Mouse (Mus musculus) cortical plate, adult 2 months (tissue): ENCODE measurements around the gene Vcp. TPM values are rescaled to one million over a fixed set of nuclear protein-coding genes. Genes with fewer than 3 reads are reported as not detected.
"Not testable (repeated sequence)": the region's sequence is repeated elsewhere in the genome, so short reads cannot be mapped to it uniquely, and the experiment has no call there.

Experiments
- H3K27ac ChIP-seq: fragments of 200-500 bp; 2 replicates; pipeline ENCODE4 v1.5.1; 2012; ENCODE audit warnings: low read length, control low read depth, inconsistent platforms; ENCODE audit not compliant: insufficient read depth
- H3K4me1 ChIP-seq: fragments of 200-500 bp; 2 replicates; pipeline ENCODE4 v1.6.1; 2011; ENCODE audit warnings: low read length; ENCODE audit not compliant: control insufficient read depth, insufficient read depth
- H3K4me3 ChIP-seq: fragments of 200-500 bp; 2 replicates; pipeline ENCODE4 v1.5.1; 2011; ENCODE audit warnings: mild to moderate bottlenecking, low read length, control low read depth; ENCODE audit not compliant: insufficient read depth
- CTCF ChIP-seq: fragments of 200-500 bp; IDR thresholded peaks from 2 replicates; pipeline ENCODE4 v1.5.1; 2011; ENCODE audit warnings: mild to moderate bottlenecking, control low read depth, low read length; ENCODE audit not compliant: insufficient read depth; ENCODE audit errors: extremely low read depth
- POLR2A ChIP-seq: fragments of 200-500 bp; IDR thresholded peaks from 2 replicates; pipeline ENCODE4 v1.6.1; 2011; ENCODE audit warnings: mild to moderate bottlenecking, low read length, control low read depth; ENCODE audit not compliant: insufficient read depth; ENCODE audit errors: extremely low read depth
- polyA plus RNA-seq: library from polyadenylated mRNA; depleted of rRNA; stranded (reverse); fragments of >200 nt; gene quantifications from 2 replicates; pipeline ENCODE4 v1.2.3, GENCODE M21; 2012

Vcp gene
- polyA plus RNA-seq, 1 experiment = 176 TPM

- TF ChIP-seq CTCF = no peak
- no peak for TF ChIP-seq POLR2A
These were observed 11.8 kb upstream of the Vcp start for GRCm38 (mm10) chr4:43012091-43012490.

GRCm38 (mm10) chr4:43010161-43011038, 10.1 kb upstream of the Vcp start, which contains the start of gene Fancg:
Gene Fancg, minus strand, starts transcription at chr4:43010506.
- peaks cover 3% of the 10 kb centered on the region; the same call in 1 of the 2 replicates for H3K4me1 ChIP-seq
- H3K4me3 ChIP-seq = peak within 1 kb of the TSS; percentile 54
- H3K27ac ChIP-seq = no peak within 1 kb of the TSS
- no peak for TF ChIP-seq POLR2A
- TF ChIP-seq CTCF = no peak

More at GRCm38 (mm10) chr4:43012091-43012490, 11.8 kb upstream of the Vcp start:
- Histone ChIP-seq H3K27ac (no peak overlapping the region), H3K4me1 (peaks cover 3% of the 10 kb centered on the region; the same call in 1 of the 2 replicates), H3K4me3 (no peak overlapping the region)

- Histone ChIP-seq H3K4me3 (no peak overlapping the region), H3K27ac (no peak overlapping the region), H3K4me1 (peaks cover 3% of the 10 kb centered on the region; the same call in 1 of the 2 replicates)
- TF ChIP-seq POLR2A (no peak), CTCF (peak; percentile 29)
These were observed 5.5 kb upstream of the Vcp start for GRCm38 (mm10) chr4:43005765-43006164.

- TF ChIP-seq POLR2A (no peak), CTCF (no peak)
- Histone ChIP-seq H3K4me1 (peaks cover 3% of the 10 kb centered on the region; the same call in 1 of the 2 replicates), H3K4me3 (no peak overlapping the region), H3K27ac (0 out of 2 replicates have a peak overlapping the region, but pooled peaks have one; percentile 41)
These were observed 4.6 kb upstream of the Vcp start for GRCm38 (mm10) chr4:43004951-43005350.

GRCm38 (mm10) chr4:43002756-43003439, 2.6 kb upstream of the Vcp start:
- TF ChIP-seq CTCF (no peak), POLR2A (no peak)
- H3K4me1 ChIP-seq = peaks cover 4% of the 10 kb centered on the region; the same call in 1 of the 2 replicates
- H3K4me3 ChIP-seq = no peak overlapping the region
- no peak overlapping the region for H3K27ac ChIP-seq

- no peak overlapping the region for H3K4me3 ChIP-seq
- TF ChIP-seq POLR2A = no peak
- peaks cover 4% of the 10 kb centered on the region; the same call in 1 of the 2 replicates for H3K4me1 ChIP-seq
- H3K27ac ChIP-seq = no peak overlapping the region
These were observed 965 bp upstream of the Vcp start for GRCm38 (mm10) chr4:43001272-43001671.

- TF ChIP-seq POLR2A = no peak
- no peak for TF ChIP-seq CTCF
- Histone ChIP-seq H3K4me1 (peaks cover 4% of the 10 kb centered on the region; the same call in 1 of the 2 replicates), H3K27ac (peak overlapping the region; percentile 98), H3K4me3 (peak overlapping the region; percentile 92)
These were observed 711 bp downstream of the Vcp start for GRCm38 (mm10) chr4:42999451-43000140.

- TF ChIP-seq CTCF (no peak), POLR2A (no peak)
- Histone ChIP-seq H3K4me3 (no peak overlapping the region; the same call in 1 of the 2 replicates), H3K4me1 (peaks cover 4% of the 10 kb centered on the region; the same call in 1 of the 2 replicates), H3K27ac (no peak overlapping the region)
These were observed 2.3 kb downstream of the Vcp start for GRCm38 (mm10) chr4:42998022-42998421.

- H3K4me3 ChIP-seq = no peak overlapping the region
- TF ChIP-seq POLR2A (no peak), CTCF (no peak)
- no peak overlapping the region for H3K27ac ChIP-seq
- no peaks in the 10 kb centered on the region for H3K4me1 ChIP-seq
These were observed 12.0 kb downstream of the Vcp start for GRCm38 (mm10) chr4:42988296-42988695.

- not testable (repeated sequence) for H3K4me3 ChIP-seq, H3K27ac ChIP-seq, H3K4me1 ChIP-seq
These were observed 19.8 kb downstream of the Vcp start for GRCm38 (mm10) chr4:42980467-42980866.
